Mouse (Mus musculus): ENCODE data around the gene Tcn2.

Gene Tcn2

DNA sequence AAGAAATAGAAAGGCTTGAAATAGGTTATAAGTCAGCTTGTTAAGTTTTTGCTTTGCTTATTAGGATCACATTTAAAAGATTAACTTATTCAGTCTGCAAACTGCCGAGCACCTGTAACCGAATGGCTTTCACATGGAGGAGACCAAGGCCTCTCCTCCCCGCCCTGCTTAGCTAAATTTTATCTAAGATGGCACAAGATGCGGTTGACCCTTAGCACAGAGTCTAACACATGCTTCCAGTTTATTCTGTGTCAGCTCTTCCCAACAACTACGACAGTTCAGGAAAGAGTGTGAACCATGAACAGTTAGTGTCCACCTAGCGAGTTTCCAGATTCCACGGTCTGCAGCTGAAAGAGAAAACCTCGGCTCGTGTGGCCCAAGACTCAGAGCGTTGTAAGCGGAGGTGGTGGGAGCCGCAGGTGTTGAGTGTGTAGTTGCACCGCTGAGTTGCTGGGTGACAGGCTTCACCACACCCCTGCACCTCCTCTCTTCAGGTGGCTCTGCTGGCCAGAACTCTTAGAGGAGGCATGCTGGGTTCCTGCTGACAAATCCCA lies 5.4 kb upstream of the Tcn2 start:
- TF ChIP-seq GATA4 (IDR thresholded peaks at IDR 0.05; ENCODE audit: insufficient replicate concordance, low read length): no peak

DNA sequence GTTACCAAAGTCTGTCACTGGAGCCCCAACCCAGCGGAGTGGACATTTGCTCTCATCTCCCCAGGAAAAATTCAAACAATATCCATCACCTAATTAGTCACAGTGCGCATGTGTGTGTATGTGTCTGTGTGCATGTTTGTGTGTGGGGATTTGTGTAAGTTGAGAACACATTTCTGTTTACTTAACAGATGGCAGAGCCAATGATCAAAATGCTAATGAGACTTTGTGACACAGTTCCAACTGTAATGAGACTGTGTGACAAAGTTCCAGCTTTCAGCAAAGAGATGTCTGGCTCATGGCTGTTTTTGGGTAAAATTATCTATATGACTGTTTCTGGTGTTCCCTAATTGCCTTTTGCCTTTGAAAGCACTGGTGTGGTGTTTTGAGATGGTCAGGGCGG lies 4.4 kb upstream of the Tcn2 start:
- no peak for TF ChIP-seq GATA4 (IDR thresholded peaks at IDR 0.05; ENCODE audit: insufficient replicate concordance, low read length)

DNA sequence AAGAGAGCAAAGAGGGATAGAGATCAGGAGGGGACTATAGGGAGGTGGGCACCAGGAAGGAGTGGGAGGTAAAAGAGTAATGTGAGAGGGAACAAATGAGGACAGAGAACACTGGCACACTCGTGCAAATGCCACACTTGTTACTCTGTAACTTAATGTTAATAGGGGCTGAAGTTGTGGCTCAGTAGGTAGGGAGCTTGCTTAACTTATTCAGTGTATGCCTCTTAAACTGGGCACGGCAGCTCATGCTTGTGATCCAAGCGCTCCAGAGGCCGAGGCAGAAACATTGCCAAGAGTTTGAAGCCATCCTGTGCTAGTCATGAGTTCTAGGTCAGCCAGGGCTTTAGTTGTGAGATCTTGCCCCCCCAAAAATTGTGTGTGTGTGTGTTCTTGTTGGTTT lies 3.2 kb upstream of the Tcn2 start:
- TF ChIP-seq GATA4 (IDR thresholded peaks at IDR 0.05; ENCODE audit: insufficient replicate concordance, low read length): no peak

DNA sequence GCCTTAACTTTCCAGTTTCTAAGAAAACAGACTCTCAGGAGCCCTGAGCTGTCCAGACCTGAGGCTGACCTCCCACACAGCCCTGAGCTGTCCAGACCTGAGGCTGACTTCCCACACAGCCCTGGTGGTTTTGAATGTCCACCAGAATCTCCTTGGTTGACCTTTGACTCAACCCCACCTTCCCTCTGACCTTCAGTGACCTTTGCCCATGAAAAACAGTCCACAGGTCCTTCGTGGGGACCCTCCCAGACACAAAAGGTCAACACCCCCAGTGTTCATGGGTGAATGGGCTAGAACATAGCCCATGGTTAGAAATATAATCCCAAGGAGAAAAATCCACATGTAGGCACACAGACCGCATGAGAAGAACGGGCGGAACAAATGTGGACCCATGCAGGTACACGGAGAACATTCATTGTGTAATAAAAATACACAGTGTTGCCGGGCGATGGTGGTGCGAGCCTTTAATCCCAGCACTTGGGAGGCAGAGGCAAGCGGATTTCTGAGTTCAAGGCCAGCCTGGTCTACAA lies 1.9 kb upstream of the Tcn2 start:
- no peak for TF ChIP-seq GATA4 (IDR thresholded peaks at IDR 0.05; ENCODE audit: insufficient replicate concordance, low read length)

DNA sequence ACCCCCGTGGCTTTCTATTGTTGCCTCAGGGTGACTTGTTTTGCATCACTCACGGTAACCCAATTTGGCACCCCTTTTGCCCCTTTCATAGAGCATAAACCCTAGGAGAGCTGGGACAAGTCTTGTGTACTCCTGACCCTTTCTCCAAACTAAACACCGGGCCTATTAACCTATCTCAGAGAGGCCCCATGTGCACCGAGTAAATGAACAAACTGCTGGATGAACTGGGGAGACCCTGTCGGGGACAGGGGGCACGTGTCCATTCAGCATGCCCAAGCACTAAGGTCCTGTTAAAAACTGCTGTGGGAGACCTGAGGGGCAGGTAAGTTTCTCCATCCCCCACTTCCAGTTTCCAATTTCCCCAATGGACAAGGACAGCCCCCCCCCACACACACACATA lies 1.0 kb downstream of the Tcn2 start:
- no peak for TF ChIP-seq GATA4 (IDR thresholded peaks at IDR 0.05; ENCODE audit: insufficient replicate concordance, low read length)

DNA sequence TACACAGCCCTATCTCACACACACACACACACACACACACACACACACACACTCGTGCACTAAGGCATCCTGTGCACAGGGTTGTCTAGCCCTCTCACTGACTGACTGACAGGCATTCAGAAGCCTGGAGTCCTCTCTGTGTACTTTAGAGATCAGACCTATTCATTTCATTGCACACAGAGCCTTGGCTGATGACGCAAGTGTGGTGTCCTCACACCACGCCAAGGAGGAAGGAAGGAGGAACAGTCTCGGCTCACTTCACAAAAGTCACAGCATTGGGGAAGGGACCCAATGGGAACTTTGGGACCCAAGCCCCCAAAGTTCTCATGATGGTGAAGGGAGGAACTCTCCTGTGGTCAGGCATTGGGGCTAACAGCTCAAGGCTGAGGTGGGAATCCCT lies 1.9 kb downstream of the Tcn2 start:
- TF ChIP-seq GATA4 (IDR thresholded peaks at IDR 0.05; ENCODE audit: insufficient replicate concordance, low read length): no peak

DNA sequence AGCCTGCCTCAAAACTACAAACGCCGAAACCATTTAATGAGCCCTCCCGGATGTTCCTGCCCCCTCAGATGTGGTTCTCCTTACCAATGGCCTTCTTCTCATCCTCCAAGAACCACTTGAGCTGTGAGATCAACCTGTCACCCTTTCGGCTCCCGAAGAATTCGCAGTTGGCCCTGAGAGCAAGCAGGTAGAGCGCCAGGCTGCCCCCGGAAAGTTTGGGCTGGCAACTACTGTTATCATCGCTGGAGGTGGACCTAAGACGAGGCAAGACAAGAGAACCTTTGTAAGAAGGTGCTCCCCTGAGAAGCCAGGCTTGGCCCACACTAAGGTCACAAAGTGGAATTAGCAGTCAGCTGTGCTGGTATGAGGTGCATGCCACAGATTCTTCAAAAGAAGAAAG lies 6.0 kb downstream of the Tcn2 start:
- TF ChIP-seq GATA4 (IDR thresholded peaks at IDR 0.05; ENCODE audit: insufficient replicate concordance, low read length): no peak

DNA sequence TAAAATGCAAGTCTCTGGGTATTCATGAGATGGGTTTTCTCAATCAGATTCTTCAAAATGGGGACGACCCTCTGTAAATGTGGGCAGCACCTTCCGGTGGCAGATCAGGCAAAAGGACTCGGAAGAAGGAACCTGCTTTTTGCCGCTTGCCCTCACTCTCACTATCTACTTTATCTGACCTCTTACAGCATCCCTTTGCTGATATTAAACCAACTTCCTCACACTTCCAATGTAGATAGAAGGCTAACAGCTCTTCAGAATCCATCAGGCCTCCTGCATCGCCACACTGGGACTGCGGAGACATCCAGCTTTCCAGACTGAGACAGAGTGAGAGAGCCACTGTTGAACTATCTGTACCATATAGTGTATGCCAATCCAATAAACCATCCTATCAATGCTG lies 9.2 kb downstream of the Tcn2 start:
- no peak for TF ChIP-seq GATA4 (IDR thresholded peaks at IDR 0.05; ENCODE audit: insufficient replicate concordance, low read length)

DNA sequence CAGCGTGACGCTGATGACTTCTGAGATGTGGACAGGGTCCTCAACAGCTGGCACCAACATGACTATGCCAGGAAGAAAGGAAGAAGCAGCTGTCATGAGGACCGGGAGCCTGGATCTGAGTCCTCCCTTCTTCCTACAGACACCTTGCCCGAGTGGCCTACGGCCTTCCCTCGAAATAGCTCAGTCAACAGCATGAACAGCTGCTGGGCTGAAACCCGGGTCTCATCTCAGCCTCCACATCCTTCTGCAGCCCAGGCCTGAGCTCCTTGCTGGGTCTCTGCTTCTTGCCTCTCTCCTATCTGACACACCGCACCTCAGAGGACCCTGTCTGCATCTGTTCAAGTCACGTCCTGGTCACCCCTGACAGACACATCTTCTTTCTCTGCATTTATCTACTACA lies 9.8 kb downstream of the Tcn2 start:
- no peak for TF ChIP-seq GATA4 (IDR thresholded peaks at IDR 0.05; ENCODE audit: insufficient replicate concordance, low read length)

DNA sequence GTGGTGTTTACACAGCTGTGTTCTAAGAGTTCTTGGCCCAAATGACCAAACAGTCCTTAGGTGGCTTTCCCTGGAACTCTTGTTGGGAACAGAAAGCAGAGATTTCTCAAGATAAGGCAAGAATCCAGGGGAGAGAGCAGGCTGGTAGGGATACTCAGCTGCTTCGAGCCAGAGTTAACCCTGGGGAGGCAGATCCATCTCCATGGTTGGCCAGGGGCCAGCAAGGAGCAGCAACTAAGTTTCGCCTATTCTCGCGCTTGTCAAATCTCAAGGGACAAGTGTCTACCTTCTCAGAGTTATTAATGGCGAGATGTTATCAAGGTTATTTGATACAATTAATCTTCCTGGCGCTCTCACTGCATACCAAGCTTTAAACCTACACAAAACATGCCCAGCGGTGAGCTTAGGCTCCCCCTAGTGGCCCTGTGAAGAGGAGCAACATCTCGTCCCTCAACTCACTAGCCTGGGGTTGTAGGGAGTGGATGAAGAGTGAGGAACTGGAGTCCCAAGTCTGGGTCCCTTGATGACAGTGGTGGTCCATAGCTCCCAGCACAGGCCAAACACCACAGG lies 10.6 kb downstream of the Tcn2 start:
- TF ChIP-seq GATA4 (IDR thresholded peaks at IDR 0.05; ENCODE audit: insufficient replicate concordance, low read length): no peak

DNA sequence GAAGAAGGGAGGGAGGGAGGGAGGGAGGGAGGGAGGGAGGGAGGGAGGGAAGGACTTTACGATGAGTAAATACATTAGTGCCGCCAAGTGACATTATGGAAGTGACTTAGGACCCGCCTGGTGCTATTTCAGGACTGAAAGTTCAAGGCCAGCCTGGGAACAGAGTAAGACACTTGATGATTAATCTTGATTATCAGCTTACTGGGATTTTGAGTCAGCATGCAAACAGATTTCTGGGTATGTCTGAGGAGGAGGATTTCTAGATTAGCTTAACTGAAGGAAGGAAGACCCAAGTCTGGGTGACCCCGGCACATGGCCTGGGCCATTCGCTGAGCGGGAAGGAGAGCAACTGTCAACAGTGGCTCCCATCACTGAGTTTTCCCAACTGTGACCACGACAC lies 11.5 kb downstream of the Tcn2 start:
- no peak for TF ChIP-seq GATA4 (IDR thresholded peaks at IDR 0.05; ENCODE audit: insufficient replicate concordance, low read length)

DNA sequence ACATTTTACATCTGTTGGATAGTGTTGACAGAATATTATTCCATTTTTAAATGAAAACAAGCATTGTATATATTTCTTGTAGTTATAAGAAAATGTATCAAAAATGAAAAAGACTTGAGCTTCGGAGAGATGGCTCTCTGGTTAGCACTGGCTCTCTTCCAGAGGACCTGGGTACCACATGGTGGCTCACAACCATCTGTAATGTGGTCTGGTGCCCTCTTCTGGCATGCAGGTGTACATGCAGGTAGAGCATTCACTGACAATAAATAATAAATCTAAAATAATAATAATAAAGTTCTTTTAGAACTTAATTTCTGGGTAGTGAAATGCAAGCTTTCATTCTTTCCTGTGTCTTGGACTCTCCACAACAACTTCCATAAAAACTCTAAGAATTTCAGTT lies 13.2 kb downstream of the Tcn2 start:
- no peak for TF ChIP-seq GATA4 (IDR thresholded peaks at IDR 0.05; ENCODE audit: insufficient replicate concordance, low read length)

DNA sequence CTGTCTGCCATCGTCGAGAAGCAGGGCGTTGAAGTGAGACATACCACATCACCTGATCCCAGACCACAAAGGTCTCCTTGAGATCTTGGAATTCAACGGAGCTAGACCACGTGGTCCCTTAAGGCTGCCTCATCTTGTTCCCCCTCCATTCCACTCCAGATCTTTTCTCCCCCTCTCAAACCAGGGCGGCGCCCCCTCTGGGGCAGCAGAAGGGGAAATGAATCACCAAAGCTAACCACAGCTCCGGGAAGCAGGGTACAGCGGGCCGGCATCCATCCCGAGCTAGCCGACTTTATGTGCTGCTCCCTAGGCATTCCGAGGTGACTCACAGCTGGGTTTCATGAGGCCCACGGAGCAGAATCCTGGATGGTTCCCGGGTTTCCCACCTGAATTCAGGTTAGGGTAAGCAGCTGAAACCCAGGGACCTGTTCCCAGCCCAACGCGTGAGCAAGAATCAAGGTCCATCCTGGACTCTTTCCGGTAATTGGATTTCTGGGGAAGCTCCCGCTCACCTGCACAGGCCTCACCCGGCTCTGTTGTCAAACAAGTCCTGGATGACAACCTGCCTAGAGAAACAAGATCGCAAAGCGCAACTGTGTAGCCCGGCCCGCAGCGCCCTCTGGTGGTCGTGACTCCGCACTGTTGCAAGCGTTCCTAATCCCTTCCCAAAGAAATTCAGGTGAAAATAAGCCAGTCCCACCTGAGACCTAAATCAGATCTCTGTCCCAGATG lies 17.7 kb downstream of the Tcn2 start, which contains the start of gene Slc35e4:
Slc35e4 (minus strand) TSS at position 556 of the 732 bp plus-strand sequence.
- no peak for TF ChIP-seq GATA4 (IDR thresholded peaks at IDR 0.05; ENCODE audit: insufficient replicate concordance, low read length)

DNA sequence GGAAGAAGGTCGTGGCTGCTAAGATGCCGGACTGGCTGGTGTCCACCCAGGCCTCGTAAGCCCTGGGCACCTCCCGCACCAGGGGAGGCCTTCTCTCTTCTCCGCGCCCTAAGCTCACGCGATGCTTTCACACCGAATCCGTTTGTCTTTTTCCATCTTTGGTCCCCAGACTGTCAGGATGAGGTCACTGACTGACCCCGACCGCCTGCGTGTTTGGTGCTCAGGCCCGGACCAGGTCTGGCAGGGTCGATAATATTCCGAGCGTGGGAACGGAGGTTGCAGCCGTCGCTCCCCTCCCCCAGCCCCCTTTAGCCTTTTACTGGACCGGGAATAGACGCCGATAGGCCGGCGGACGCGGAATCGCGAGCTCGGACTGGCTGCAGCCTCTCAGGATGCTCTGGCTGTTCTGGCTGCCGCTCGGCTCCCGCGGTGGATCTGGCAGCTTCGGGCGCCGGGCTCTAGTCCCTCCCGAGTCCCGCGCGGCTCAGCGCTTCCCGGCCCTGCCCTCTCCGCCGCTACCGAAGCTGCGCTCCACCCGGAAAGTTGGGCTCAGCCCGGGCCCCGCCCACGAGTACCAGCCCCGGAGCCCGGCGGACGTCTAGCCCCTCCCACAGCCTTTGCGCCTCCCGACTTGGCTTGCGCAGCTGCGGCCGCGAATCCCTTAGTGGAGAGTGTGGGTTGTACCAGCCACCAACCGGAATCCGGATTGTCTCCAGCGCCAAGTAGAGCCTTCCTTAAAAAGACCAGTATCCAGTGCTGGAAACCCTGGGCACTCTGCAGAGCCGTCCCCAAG lies 18.4 kb downstream of the Tcn2 start:
- TF ChIP-seq GATA4 (IDR thresholded peaks at IDR 0.05; ENCODE audit: insufficient replicate concordance, low read length): no peak

DNA sequence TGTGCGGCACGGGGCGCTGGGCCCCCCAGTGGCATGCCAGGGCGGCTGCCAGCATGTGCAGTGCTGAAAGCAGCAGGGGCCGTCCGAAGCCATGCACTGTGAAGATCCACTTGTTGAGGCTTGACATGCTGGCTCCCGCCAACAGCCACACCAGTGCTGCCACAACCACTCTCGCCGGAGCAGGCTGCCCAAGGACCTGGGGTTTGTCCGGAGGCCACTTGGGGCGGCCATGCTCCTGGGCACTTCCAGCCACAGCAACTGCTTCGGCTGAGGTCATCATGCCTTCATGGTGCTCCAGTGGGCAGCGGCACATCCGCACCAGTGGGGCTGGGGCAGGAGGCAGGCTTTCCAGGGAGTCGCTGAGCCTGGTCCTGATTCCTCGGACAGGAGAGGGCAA lies 19.1 kb downstream of the Tcn2 start:
- TF ChIP-seq GATA4 (IDR thresholded peaks at IDR 0.05; ENCODE audit: insufficient replicate concordance, low read length): no peak

All from liver, adult (tissue).